Mouse (Mus musculus) ES-E14 (cell line): ENCODE measurements at regions not wholly inside any gene's neighbourhood (a gene's known extent, or its start where the extent isn't known, plus 50 kb on each side); places are given as distances from the start of the nearest gene placed in this dataset.

ENCODE experiments used
- DNase-seq: peaks from one replicate; pipeline ENCODE4 v3.0.0-alpha.2; 2013; ENCODE audit warnings: low read depth, low spot score
- H3K27ac ChIP-seq: 2 replicates; pipeline ENCODE4 v1.5.1; 2012; ENCODE audit warnings: low read depth, mild to moderate bottlenecking, low read length, moderate library complexity, mixed read lengths; ENCODE audit not compliant: poor library complexity, insufficient read depth, severe bottlenecking
- H3K36me3 ChIP-seq: 2 replicates; pipeline ENCODE4 v1.6.1; 2012; ENCODE audit warnings: mild to moderate bottlenecking, low read length, moderate library complexity, mixed read lengths; ENCODE audit not compliant: control insufficient read depth, poor library complexity, insufficient read depth, severe bottlenecking
- H3K4me1 ChIP-seq, 2 experiments: fragments of 150-350 bp in 1 of 2; sonication (generic) in 1 of 2; 2 replicates each; pipeline ENCODE4 v1.6.1; 2012; ENCODE audit warnings: low read length in 2 of 2, mild to moderate bottlenecking in 1 of 2, mixed read lengths in 1 of 2; ENCODE audit not compliant: control insufficient read depth in 2 of 2, insufficient read depth in 2 of 2, poor library complexity in 1 of 2
- H3K4me3 ChIP-seq, 2 experiments: fragments of 150-350 bp in 1 of 2; sonication (generic) in 1 of 2; 2 replicates each; pipeline ENCODE4 v1.5.1; 2012; ENCODE audit warnings: low read length in 2 of 2, low read depth in 1 of 2, mild to moderate bottlenecking in 1 of 2, mixed read lengths in 1 of 2; ENCODE audit not compliant: insufficient read depth in 1 of 2, poor library complexity in 1 of 2, severe bottlenecking in 1 of 2
- H3K9ac ChIP-seq: 2 replicates; pipeline ENCODE4 v1.6.1; 2012; ENCODE audit warnings: low read depth, mild to moderate bottlenecking, low read length, mixed read lengths; ENCODE audit not compliant: poor library complexity, insufficient read depth, severe bottlenecking
- H3K9me3 ChIP-seq: fragments of 150-350 bp; sonication (generic); 2 replicates; pipeline ENCODE4 v1.6.1; 2012; ENCODE audit warnings: low read depth, mild to moderate bottlenecking, low read length; ENCODE audit not compliant: control insufficient read depth, insufficient read depth
- CHD2 ChIP-seq: IDR thresholded peaks from 2 replicates; pipeline ENCODE4 v1.6.1; 2014; ENCODE audit warnings: mild to moderate bottlenecking, low read depth, low read length, inconsistent platforms
- HCFC1 ChIP-seq: IDR thresholded peaks from 2 replicates; pipeline ENCODE4 v1.6.1; 2012; ENCODE audit warnings: low read length, inconsistent platforms, borderline replicate concordance; ENCODE audit not compliant: insufficient read depth
- MAFK ChIP-seq: IDR thresholded peaks from 2 replicates; pipeline ENCODE4 v1.6.1; 2014; ENCODE audit warnings: mild to moderate bottlenecking, low read depth, low read length, inconsistent platforms; ENCODE audit not compliant: insufficient read depth
- ZC3H11A ChIP-seq: IDR thresholded peaks from 2 replicates; pipeline ENCODE4 v1.6.1; 2012; ENCODE audit warnings: low read depth, mild to moderate bottlenecking, inconsistent platforms, low read length, borderline replicate concordance
- ZNF384 ChIP-seq: IDR thresholded peaks from 2 replicates; pipeline ENCODE4 v1.6.1; 2012; ENCODE audit warnings: low read depth, low read length, inconsistent platforms
- in situ Hi-C, 2 experiments: fragments of 600-800 bp; cut with MboI; formaldehyde crosslinking; loops; one replicate each; pipeline ENCODE4 v1.15.1; 2025; ENCODE audit warnings: low sequenced_read_pairs in 2 of 2, inconsistent platforms in 1 of 2; ENCODE audit not compliant: unreplicated experiment in 2 of 2

GRCm38 (mm10) chr6:50970770-50971169, 316.5 kb upstream of the Npvf start:
- in situ Hi-C loops, result no loop called here

GRCm38 (mm10) chr6:50972268-50972667, 318.0 kb upstream of the Npvf start:
- no peak for TF ChIP-seq HCFC1
- TF ChIP-seq MAFK, result no peak
- TF ChIP-seq CHD2, result no peak
- TF ChIP-seq ZNF384, result no peak
- no peak for TF ChIP-seq ZC3H11A
- Histone ChIP-seq H3K36me3 (no peaks in the 10 kb centered on the region), H3K9me3 (no peaks in the 10 kb centered on the region), H3K4me3 (no peak overlapping the region), H3K27ac (no peak overlapping the region), H3K9ac (no peak overlapping the region), H3K4me1 (no peaks in the 10 kb centered on the region)
- no peak for DNase-seq
- in situ Hi-C loops, result no loop called here

More at GRCm38 (mm10) chr6:50970770-50971169, 316.5 kb upstream of the Npvf start:
- no peaks in the 10 kb centered on the region for H3K36me3 ChIP-seq
- H3K9ac ChIP-seq, result no peak overlapping the region
- no peaks in the 10 kb centered on the region for H3K4me1 ChIP-seq
- no peak overlapping the region for H3K4me3 ChIP-seq
- H3K9me3 ChIP-seq, result no peaks in the 10 kb centered on the region
- TF ChIP-seq ZNF384 (no peak), MAFK (no peak), HCFC1 (no peak), ZC3H11A (no peak), CHD2 (no peak)
- no peak for DNase-seq
- H3K27ac ChIP-seq, result no peak overlapping the region

DNA sequence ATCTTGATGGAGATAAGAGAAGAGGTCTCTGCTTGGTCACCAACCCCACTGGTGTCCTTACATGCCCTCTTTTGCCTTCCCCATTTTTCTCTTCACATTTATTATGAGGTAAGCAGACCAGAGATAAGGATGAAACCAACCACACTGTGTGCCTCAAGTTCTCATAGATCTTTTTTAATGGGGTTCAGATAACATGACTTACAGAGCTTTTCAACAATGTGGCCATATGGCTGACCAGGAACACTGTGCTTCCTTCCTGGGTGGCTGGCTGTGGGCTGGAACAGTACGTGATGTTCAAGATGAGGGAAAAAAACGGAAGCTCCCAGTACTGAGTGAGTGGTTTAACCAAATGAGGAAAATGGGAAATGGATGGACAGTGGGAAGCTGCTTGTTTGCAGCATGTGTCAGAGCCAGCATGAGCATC, 319.0 kb upstream of the Npvf start:
- TF ChIP-seq ZC3H11A, result no peak
- no peak for TF ChIP-seq MAFK
- no peak for TF ChIP-seq CHD2
- no peak for TF ChIP-seq ZNF384
- TF ChIP-seq HCFC1, result no peak
- no peak overlapping the region for H3K4me3 ChIP-seq
- no peaks in the 10 kb centered on the region for H3K9me3 ChIP-seq
- no peak overlapping the region for H3K27ac ChIP-seq
- no peaks in the 10 kb centered on the region for H3K36me3 ChIP-seq
- in situ Hi-C loops, result no loop called here
- no peak for DNase-seq
- no peaks in the 10 kb centered on the region for H3K4me1 ChIP-seq
- no peak overlapping the region for H3K9ac ChIP-seq

DNA sequence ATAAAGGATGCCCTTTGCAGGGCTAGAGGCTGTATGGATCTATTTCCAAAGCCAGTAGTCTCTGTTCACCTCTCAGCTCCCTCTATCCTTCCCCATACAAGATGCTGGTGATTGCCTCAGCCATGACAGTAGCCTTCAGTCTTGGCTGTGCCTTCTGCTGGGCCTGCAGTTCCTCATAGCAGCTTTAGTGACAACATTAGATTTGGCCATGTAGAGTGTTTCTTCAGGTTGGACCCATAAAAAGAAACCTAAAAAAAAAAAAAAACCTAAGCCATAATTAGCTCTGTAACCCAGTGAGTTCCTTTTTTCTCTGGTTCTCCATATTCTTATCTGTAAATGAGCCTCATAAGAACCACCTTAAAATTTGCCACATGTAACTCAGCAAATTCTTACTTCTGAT, 319.6 kb upstream of the Npvf start:
- H3K4me1 ChIP-seq, result no peaks in the 10 kb centered on the region
- H3K9ac ChIP-seq, result no peak overlapping the region
- H3K36me3 ChIP-seq, result no peaks in the 10 kb centered on the region
- no peak for DNase-seq
- no peaks in the 10 kb centered on the region for H3K9me3 ChIP-seq
- no peak overlapping the region for H3K27ac ChIP-seq
- no peak overlapping the region for H3K4me3 ChIP-seq
- in situ Hi-C loops, result no loop called here
- TF ChIP-seq ZC3H11A (no peak), HCFC1 (no peak), ZNF384 (no peak), MAFK (no peak), CHD2 (no peak)

- Histone ChIP-seq H3K9ac (no peak overlapping the region), H3K4me3 (no peak overlapping the region), H3K4me1 (no peaks in the 10 kb centered on the region), H3K9me3 (no peaks in the 10 kb centered on the region), H3K27ac (no peak overlapping the region), H3K36me3 (no peaks in the 10 kb centered on the region)
- TF ChIP-seq MAFK (no peak), HCFC1 (no peak), ZNF384 (no peak), CHD2 (no peak), ZC3H11A (no peak)
- in situ Hi-C loops, result no loop called here
- no peak for DNase-seq
Measured at GRCm38 (mm10) chr6:50974961-50975360, 320.7 kb upstream of the Npvf start.
